Mouse (Mus musculus) thymus, postnatal 25 days (tissue): ENCODE measurements around the gene Klrc2.
"Not testable (repeated sequence)": the region's sequence is repeated elsewhere in the genome, so short reads cannot be mapped to it uniquely, and the experiment has no call there.

Source experiments
- DNase-seq: peaks from one replicate; pipeline ENCODE4 v3.0.0; 2022

Klrc2 gene

DNA sequence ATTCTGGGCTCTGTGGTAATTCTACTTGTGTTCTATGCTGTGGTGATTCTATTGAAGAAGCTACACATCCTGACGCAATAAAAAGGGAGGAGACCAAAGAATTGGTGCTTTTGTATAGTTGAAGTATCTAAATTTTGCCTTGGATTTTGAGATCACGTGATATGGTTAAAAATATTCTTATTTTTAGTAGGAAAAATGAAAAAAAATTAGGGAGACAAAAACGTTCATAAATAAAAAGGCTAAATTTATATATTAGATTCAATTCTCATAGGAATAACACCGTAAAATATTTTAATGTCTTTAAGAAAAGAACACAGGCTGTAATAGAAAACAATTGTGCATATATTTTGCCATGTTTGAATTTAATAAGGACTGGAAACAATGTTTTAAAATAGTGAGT lies at the start of gene Klrc2:
Klrc2 (minus strand) TSS at position 101 of the 400 bp plus-strand sequence.
- not testable (repeated sequence) for DNase-seq

- DNase-seq = not testable (repeated sequence)
These were observed 30.9 kb upstream of the Klrc2 start for GRCm38 (mm10) chr6:129691436-129691835.

GRCm38 (mm10) chr6:129680379-129680778 lies 19.9 kb upstream of the Klrc2 start:
- DNase-seq = peak; percentile 6

- no peak for DNase-seq
These were observed 18.4 kb upstream of the Klrc2 start, which contains the start of gene Klrc1 for GRCm38 (mm10) chr6:129678873-129679272. TSS of gene Klrc1 (minus strand) at chr6:129678973.

- not testable (repeated sequence) for DNase-seq
These were observed 812 bp upstream of the Klrc2 start for GRCm38 (mm10) chr6:129661301-129661700.

DNA sequence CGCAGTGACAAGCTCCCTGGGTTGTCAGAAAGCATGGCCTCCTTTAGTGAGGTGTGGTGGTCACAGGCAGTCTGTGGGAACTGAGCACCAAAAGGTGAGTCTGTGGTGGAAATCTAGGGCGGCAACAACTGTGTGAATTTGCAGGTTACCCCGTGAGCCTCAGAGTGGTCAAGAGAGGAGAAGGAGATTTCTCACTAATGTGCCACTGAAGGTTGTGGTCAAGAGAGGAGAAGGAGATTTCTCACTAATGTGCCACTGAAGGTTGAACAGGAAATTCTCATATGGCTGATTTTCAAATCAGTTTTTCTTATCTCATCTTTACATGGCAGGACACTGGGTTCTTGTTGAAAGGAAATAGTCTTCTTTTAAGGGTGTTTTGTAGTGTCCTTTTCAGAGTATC lies 16.4 kb downstream of the Klrc2 start:
- not testable (repeated sequence) for DNase-seq

DNA sequence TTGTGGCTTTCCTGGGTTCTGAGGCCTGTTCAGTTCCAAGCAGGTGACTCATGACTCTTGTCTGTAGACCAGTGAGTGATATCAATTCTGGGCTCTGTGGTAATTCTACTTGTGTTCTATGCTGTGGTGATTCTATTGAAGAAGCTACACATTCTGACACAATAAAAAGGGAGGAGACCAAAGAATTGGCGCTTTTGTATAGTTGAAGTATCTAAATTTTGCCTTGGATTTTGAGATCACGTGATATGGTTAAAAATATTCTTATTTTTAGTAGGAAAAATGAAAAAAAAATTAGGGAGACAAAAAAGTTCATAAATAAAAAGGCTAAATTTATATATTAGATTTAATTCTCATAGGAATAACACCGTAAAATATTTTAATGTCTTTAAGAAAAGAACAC lies 17.3 kb downstream of the Klrc2 start, which contains the start of gene Klrc3:
Klrc3 (minus strand) TSS at position 101 of the 400 bp plus-strand sequence.
- not testable (repeated sequence) for DNase-seq

DNA sequence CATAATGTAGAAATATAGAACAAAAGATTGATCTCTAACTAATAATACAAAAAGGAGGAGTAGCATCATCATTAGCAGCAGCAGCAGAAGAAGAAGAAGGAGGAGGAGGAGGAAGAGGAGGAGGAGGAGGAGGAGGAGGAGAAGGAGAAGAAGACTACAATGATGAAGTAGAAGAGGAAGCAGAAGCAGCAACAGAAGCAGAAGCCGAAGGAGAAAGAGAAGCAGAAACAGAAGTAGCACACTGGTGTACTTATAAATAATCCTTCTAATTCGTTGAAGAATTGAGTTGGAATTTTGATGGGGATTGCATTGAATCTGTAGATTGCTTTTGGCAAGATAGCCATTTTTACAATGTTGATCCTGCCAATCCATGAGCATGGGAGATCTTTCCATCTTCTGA lies 29.4 kb downstream of the Klrc2 start:
- DNase-seq = not testable (repeated sequence)

- no peak for DNase-seq
These were observed 36.8 kb downstream of the Klrc2 start, which contains the start of gene Klrk1 for GRCm38 (mm10) chr6:129623735-129624134. TSS of gene Klrk1 (minus strand) at chr6:129623864.

DNA sequence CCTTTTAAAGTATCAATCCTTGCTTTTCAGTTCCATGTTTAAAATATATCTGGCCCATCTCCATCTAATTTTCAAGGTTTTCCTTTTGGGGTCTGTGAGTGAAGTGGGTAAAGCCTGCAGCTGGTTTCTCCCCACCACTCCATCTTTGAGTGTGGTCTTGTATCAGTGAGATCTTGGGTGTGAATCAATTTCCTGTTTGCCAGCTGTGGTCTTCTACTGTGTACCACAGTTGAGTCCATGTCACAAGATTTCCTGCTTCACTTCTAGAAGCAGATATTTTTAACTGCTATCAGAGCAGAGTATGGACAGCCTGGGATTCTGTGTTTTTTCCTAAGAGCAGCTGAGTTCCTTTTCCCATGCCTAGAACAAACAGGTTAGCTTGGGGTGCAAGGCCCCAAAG lies 52.1 kb downstream of the Klrc2 start:
- DNase-seq = peak; percentile 12
